Mouse (Mus musculus) forebrain, embryonic 16.5 days (tissue): ENCODE results near the gene Gins2. TPM values are rescaled to one million over a fixed set of nuclear protein-coding genes. Genes with fewer than 3 reads are reported as not detected.
A peak's percentile ranks its signal among the peaks of the same experiment; 100 is the strongest.

ENCODE experiments used
- ATAC-seq: fragments of 200-750 bp; cut with Nextera tagmentation; 2 replicates; pipeline ENCODE4 v1.8.0; 2017; ENCODE audit warnings: mild to moderate bottlenecking, moderate library complexity
- H3K27ac ChIP-seq: fragments of 300-500 bp; sonication (generic); 2 replicates; pipeline ENCODE4 v1.5.1; 2014; ENCODE audit warnings: low read length, control low read depth
- H3K27me3 ChIP-seq: fragments of 300-500 bp; sonication (generic); replicated peaks from 2 replicates; pipeline ENCODE4 v1.6.1; 2014; ENCODE audit warnings: low read length; ENCODE audit not compliant: control insufficient read depth, insufficient read depth
- H3K36me3 ChIP-seq: fragments of 300-500 bp; sonication (generic); 2 replicates; pipeline ENCODE4 v1.6.1; 2014; ENCODE audit not compliant: control insufficient read depth, insufficient read depth
- H3K4me1 ChIP-seq: fragments of 300-500 bp; sonication (generic); replicated peaks from 2 replicates; pipeline ENCODE4 v1.6.1; 2014; ENCODE audit warnings: low read length; ENCODE audit not compliant: control insufficient read depth, insufficient read depth
- H3K4me2 ChIP-seq: fragments of 300-500 bp; sonication (generic); 2 replicates; pipeline ENCODE4 v1.6.1; 2014; ENCODE audit warnings: mild to moderate bottlenecking, low read length, control low read depth
- H3K4me3 ChIP-seq: fragments of 300-500 bp; sonication (generic); replicated peaks from 2 replicates; pipeline ENCODE4 v1.5.1; 2014; ENCODE audit warnings: mild to moderate bottlenecking, low read length, control low read depth
- H3K9ac ChIP-seq: fragments of 300-500 bp; sonication (generic); replicated peaks from 2 replicates; pipeline ENCODE4 v1.6.1; 2014; ENCODE audit warnings: low read depth, low read length, control low read depth
- H3K9me3 ChIP-seq: fragments of 300-500 bp; sonication (generic); 2 replicates; pipeline ENCODE4 v1.6.1; 2016; ENCODE audit warnings: low read length; ENCODE audit not compliant: control insufficient read depth
- WGBS: fragments of 180-500 bp; shearing (Covaris S2); extraction: QIAGEN DNeasy Blood & Tissue Kit; methylation state at CpG from one replicate; pipeline ENCODE4 v1.1.7; 2014; 5-methylcytosine and 5-hydroxymethylcytosine counted together
- microRNA-seq: library from miRNA; unstranded; fragments of <30 nt; microRNA quantifications from one replicate; pipeline ENCODE4, GENCODE M21; 2017
- polyA plus RNA-seq: library from polyadenylated mRNA; unstranded; fragments of >200 nt; fragmentation: Nextera tagmentation; extraction: Ambion mirVana; gene quantifications from 2 replicates; pipeline ENCODE4 v1.2.1, GENCODE M21; 2015

Gins2 gene
- polyA plus RNA-seq, 1 experiment from 2014 or later = 23.1 TPM

GRCm38 (mm10) chr8:120531775-120532516 is 57.2 kb downstream of the Gins2 start:
- H3K27ac ChIP-seq = peak overlapping the region; percentile 93
- no peak for ATAC-seq
- no peaks in the 10 kb centered on the region for H3K9me3 ChIP-seq
- H3K4me2 ChIP-seq = peak overlapping the region; percentile 41
- no peaks in the 10 kb centered on the region for H3K27me3 ChIP-seq
- peak overlapping the region; percentile 25; the same call in 1 of the 2 replicates for H3K9ac ChIP-seq
- 28% methylated on average over 10 of the region's 10 CpGs for WGBS
- H3K4me3 ChIP-seq = no peak overlapping the region
- H3K36me3 ChIP-seq = no peaks in the 10 kb centered on the region
- peaks cover 79% of the 10 kb centered on the region for H3K4me1 ChIP-seq

- Histone ChIP-seq H3K27me3 (no peaks in the 10 kb centered on the region), H3K4me1 (peaks cover 80% of the 10 kb centered on the region), H3K36me3 (no peaks in the 10 kb centered on the region), H3K4me2 (no peak overlapping the region), H3K27ac (peak overlapping the region; percentile 26), H3K9me3 (no peaks in the 10 kb centered on the region), H3K4me3 (no peak overlapping the region), H3K9ac (no peak overlapping the region)
- ATAC-seq = no peak
- 50% methylated on average over 16 of the region's 16 CpGs for WGBS
These were observed 58.0 kb downstream of the Gins2 start for GRCm38 (mm10) chr8:120530954-120531656.

- Histone ChIP-seq H3K4me2 (no peak overlapping the region), H3K4me1 (peaks cover 82% of the 10 kb centered on the region)
- 59% methylated on average over 7 of the region's 7 CpGs for WGBS
These were observed 59.9 kb downstream of the Gins2 start for GRCm38 (mm10) chr8:120529226-120529625.

More at GRCm38 (mm10) chr8:120529226-120529625, 59.9 kb downstream of the Gins2 start:
- no peaks in the 10 kb centered on the region for H3K9me3 ChIP-seq
- ATAC-seq = no peak
- no peak overlapping the region for H3K4me3 ChIP-seq
- no peaks in the 10 kb centered on the region for H3K27me3 ChIP-seq
- H3K27ac ChIP-seq = no peak overlapping the region
- H3K36me3 ChIP-seq = no peaks in the 10 kb centered on the region
- H3K9ac ChIP-seq = no peak overlapping the region

Small RNAs within 50 kb of the gene (microRNA-seq; reads per million reads assigned to microRNA genes)
- gene Mir7687 = 1.0 reads per million

Other genes with a start within 250 kb of the Gins2 start
- 8.4 and 11.0 TPM in 2 replicates for gene 1190005I06Rik, start 58.3 kb upstream of the Gins2 start, polyA plus RNA-seq
- gene Gm27021, start 78.8 kb upstream of the Gins2 start, polyA plus RNA-seq = 5.5 and 9.6 TPM in 2 replicates
- 935 and 953 TPM in 2 replicates for gene Cox4i1, start 78.9 kb upstream of the Gins2 start, polyA plus RNA-seq
- gene Emc8, start 79.3 kb upstream of the Gins2 start, polyA plus RNA-seq = 145 and 148 TPM in 2 replicates
- 3.6 and 4.2 TPM in 2 replicates for gene Irf8, start 147.1 kb upstream of the Gins2 start, polyA plus RNA-seq